Comparison of ENCODE assay signal across 9 mouse cellular contexts in the genomic region with DNA sequence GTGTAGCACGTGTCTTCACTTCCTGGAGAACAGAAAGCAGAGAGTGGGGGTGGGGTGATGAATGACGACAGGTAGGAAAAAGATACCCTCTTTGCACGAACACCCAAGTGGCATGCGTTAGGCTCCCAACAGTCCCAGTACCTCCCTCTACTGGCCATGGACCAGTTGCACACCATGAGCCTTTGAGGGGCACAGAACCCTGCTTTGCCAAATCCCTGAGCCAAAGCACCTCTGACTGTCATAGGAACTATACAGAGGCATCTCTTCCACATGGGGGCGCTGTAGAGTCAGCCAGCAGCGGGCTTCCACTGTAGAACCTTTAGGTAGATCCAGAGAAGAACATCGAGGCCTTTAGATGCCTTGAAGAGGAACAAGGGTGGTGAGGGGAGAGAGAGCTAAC.
DNase-seq lines count a peak whose midpoint lies in the region; ATAC-seq and TF ChIP-seq lines count a peak whose summit lies in the region.
"Had no signal": no experiment of that assay in that cellular context is flagged by ENCODE, and none has a peak within 500 bp of the region (broad histone marks: within the 10 kb centered on the region; RNA-seq: fewer than 3 reads in every experiment).

No protein-coding gene starts in this region.

- peak; percentile 13 for DNase-seq in heart, postnatal 0 days (ENCODE audit: low spot score)
- DNase-seq in CD4-positive, CD25-positive, alpha-beta regulatory T cell, adult 2 months (ENCODE audit: low read depth, low spot score): peak; percentile 71
- DNase-seq in adrenal gland, postnatal 14 days: peak; percentile 84
- DNase-seq in embryonic facial prominence, embryonic 14.5 days (ENCODE audit: low spot score): peak; percentile 11
- DNase-seq in left cerebral cortex, postnatal 25 days (ENCODE audit: low spot score in 2 of 2): peak; percentile 31 to 52
- DNase-seq in retina, postnatal 1 day: peak; percentile 72
- DNase-seq in midbrain, embryonic 10.5 days (ENCODE audit: low spot score): no peak

- no peak overlapping the region for H3K9ac ChIP-seq in heart, postnatal 0 days (replicated peaks; ENCODE audit: low read depth, low read length)
- no peak overlapping the region for H3K9ac ChIP-seq in heart, embryonic 11.5 days (ENCODE audit: low read depth, low read length)
- H3K9ac ChIP-seq in embryonic facial prominence, embryonic 14.5 days (ENCODE audit: low read depth, low read length): no peak overlapping the region
- H3K9ac ChIP-seq: limb, embryonic 13.5 days had no signal

- H3K4me3 ChIP-seq in heart, postnatal 0 days (ENCODE audit: low read depth, low read length): no peak overlapping the region
- no peak overlapping the region for H3K4me3 ChIP-seq in heart, embryonic 11.5 days (ENCODE audit: low read depth, low read length)
- H3K4me3 ChIP-seq in embryonic facial prominence, embryonic 14.5 days (ENCODE audit: low read depth, low read length): no peak overlapping the region
- no peak overlapping the region for H3K4me3 ChIP-seq in midbrain, embryonic 10.5 days
- H3K4me3 ChIP-seq: limb, embryonic 13.5 days had no signal

- H3K36me3 ChIP-seq in heart, postnatal 0 days (replicated peaks; ENCODE audit: control insufficient read depth, insufficient read depth, low read length): no peaks in the 10 kb centered on the region
- H3K36me3 ChIP-seq in heart, embryonic 11.5 days (ENCODE audit: control insufficient read depth, insufficient read depth, low read length): no peaks in the 10 kb centered on the region
- H3K36me3 ChIP-seq in embryonic facial prominence, embryonic 14.5 days (ENCODE audit: control insufficient read depth, insufficient read depth, low read length): no peaks in the 10 kb centered on the region
- H3K36me3 ChIP-seq in midbrain, embryonic 10.5 days: no peaks in the 10 kb centered on the region
- H3K36me3 ChIP-seq: limb, embryonic 13.5 days had no signal

- no peak overlapping the region for H3K27ac ChIP-seq in heart, postnatal 0 days (ENCODE audit: low read depth)
- no peak overlapping the region for H3K27ac ChIP-seq in heart, embryonic 11.5 days (ENCODE audit: low read depth, low read length)
- H3K27ac ChIP-seq in embryonic facial prominence, embryonic 14.5 days (replicated peaks; ENCODE audit: low read depth, low read length): no peak overlapping the region
- no peak overlapping the region for H3K27ac ChIP-seq in midbrain, embryonic 10.5 days (replicated peaks)
- H3K27ac ChIP-seq: limb, embryonic 13.5 days had no signal

- intact Hi-C loops in left cerebral cortex, postnatal 25 days (cut with DNase I): loop anchor here (1.0 kb wide), 1 partner anchor 293 kb away; a partner anchor contains a TSS

- peak; percentile 54 for TF ChIP-seq CTCF in heart, postnatal 0 days (IDR thresholded peaks at IDR 0.05; ENCODE audit: low read depth)

- H3K27me3 ChIP-seq in heart, postnatal 0 days (ENCODE audit: control insufficient read depth, insufficient read depth, low read length): no peaks in the 10 kb centered on the region
- no peaks in the 10 kb centered on the region for H3K27me3 ChIP-seq in heart, embryonic 11.5 days (ENCODE audit: control insufficient read depth, insufficient read depth, low read length)
- no peaks in the 10 kb centered on the region for H3K27me3 ChIP-seq in embryonic facial prominence, embryonic 14.5 days (replicated peaks; ENCODE audit: control insufficient read depth, insufficient read depth, low read length)
- no peaks in the 10 kb centered on the region for H3K27me3 ChIP-seq in midbrain, embryonic 10.5 days (ENCODE audit: low read depth, poor library complexity, severe bottlenecking)
- H3K27me3 ChIP-seq: limb, embryonic 13.5 days had no signal

- no peak for TF ChIP-seq EP300 in heart, postnatal 0 days (IDR thresholded peaks at IDR 0.05; ENCODE audit: low read depth)

- no peaks in the 10 kb centered on the region for H3K9me3 ChIP-seq in heart, postnatal 0 days (replicated peaks; ENCODE audit: control insufficient read depth, low read length)
- H3K9me3 ChIP-seq in heart, embryonic 11.5 days (replicated peaks; ENCODE audit: control insufficient read depth, low read length): no peaks in the 10 kb centered on the region
- no peaks in the 10 kb centered on the region for H3K9me3 ChIP-seq in embryonic facial prominence, embryonic 14.5 days (ENCODE audit: control insufficient read depth, low read length)
- no peaks in the 10 kb centered on the region for H3K9me3 ChIP-seq in midbrain, embryonic 10.5 days (replicated peaks)
- H3K9me3 ChIP-seq: limb, embryonic 13.5 days had no signal

- no peak overlapping the region for H3K4me2 ChIP-seq in heart, postnatal 0 days (ENCODE audit: low read depth, low read length)
- no peak overlapping the region for H3K4me2 ChIP-seq in heart, embryonic 11.5 days
- no peak overlapping the region for H3K4me2 ChIP-seq in embryonic facial prominence, embryonic 14.5 days (ENCODE audit: low read depth, low read length)
- H3K4me2 ChIP-seq: limb, embryonic 13.5 days had no signal

- H3K4me1 ChIP-seq in heart, postnatal 0 days (ENCODE audit: control insufficient read depth, insufficient read depth): no peaks in the 10 kb centered on the region
- H3K4me1 ChIP-seq in heart, embryonic 11.5 days (ENCODE audit: control insufficient read depth, insufficient read depth, low read length): no peaks in the 10 kb centered on the region
- no peaks in the 10 kb centered on the region for H3K4me1 ChIP-seq in embryonic facial prominence, embryonic 14.5 days (ENCODE audit: control insufficient read depth, insufficient read depth, low read length)
- H3K4me1 ChIP-seq in midbrain, embryonic 10.5 days: no peaks in the 10 kb centered on the region
- H3K4me1 ChIP-seq: limb, embryonic 13.5 days had no signal

- WGBS in heart, postnatal 0 days: 17% methylated on average over 7 of the region's 7 CpGs
- WGBS in heart, embryonic 11.5 days (ENCODE audit: insufficient replicate concordance): 20% methylated on average over 7 of the region's 7 CpGs
- 29% methylated on average over 7 of the region's 7 CpGs for WGBS in embryonic facial prominence, embryonic 14.5 days
- WGBS in midbrain, embryonic 10.5 days: 30% methylated on average over 7 of the region's 7 CpGs

- ATAC-seq in heart, postnatal 0 days (ENCODE audit: insufficient read depth, low read depth): no peak
- no peak for ATAC-seq in heart, embryonic 11.5 days (replicated peaks; ENCODE audit: insufficient number of reproducible peaks, low FRiP score, low TSS enrichment)
- no peak for ATAC-seq in embryonic facial prominence, embryonic 14.5 days (ENCODE audit: low read depth)
